20 mouse cellular contexts compared by ENCODE assay signal in the genomic region with DNA sequence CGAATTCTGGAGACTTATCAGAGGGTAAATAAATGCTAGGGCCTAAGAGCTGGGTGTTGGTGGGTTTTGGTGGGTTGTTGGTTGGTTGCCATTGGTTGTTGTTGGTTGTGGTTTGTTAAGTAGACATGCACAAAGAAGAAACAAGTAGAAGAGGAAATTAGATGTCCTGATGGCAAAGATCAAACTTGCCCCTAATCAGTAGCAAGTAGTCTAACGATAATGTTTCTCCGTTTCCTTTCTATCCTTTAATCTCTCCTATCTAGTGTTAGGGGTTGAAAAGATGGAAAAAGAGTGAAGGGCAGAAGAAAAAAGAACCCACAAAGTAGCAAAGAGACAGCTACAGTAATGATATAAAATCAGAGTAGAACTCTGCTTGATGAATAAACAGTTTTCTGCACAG. TPM values are rescaled to one million over a fixed set of nuclear protein-coding genes. Genes with fewer than 3 reads are reported as not detected.
"Had no signal": no experiment of that assay in that cellular context is flagged by ENCODE, and none has a peak within 500 bp of the region (broad histone marks: within the 10 kb centered on the region; RNA-seq: fewer than 3 reads in every experiment).

No protein-coding gene starts in this region.

- ATAC-seq: midbrain, embryonic 13.5 days; midbrain, embryonic 15.5 days had no signal

- H3K4me2 ChIP-seq: lung, embryonic 15.5 days; midbrain, embryonic 11.5 days; midbrain, embryonic 13.5 days; midbrain, embryonic 15.5 days; neural tube, embryonic 12.5 days had no signal

- DNase-seq: lung, adult 2 months; retina, postnatal 1 day; right cerebral cortex, adult 18-20 months; right cerebral cortex, postnatal 25 days; right cerebral cortex, postnatal 4 days; spleen, adult 18-20 months; thymus, adult 18-20 months; thymus, postnatal 14 days; thymus, postnatal 36 days had no signal

- H3K9ac ChIP-seq: lung, embryonic 15.5 days; midbrain, embryonic 13.5 days; midbrain, embryonic 15.5 days; neural tube, embryonic 12.5 days had no signal

- H3K27ac ChIP-seq: macrophage; midbrain, embryonic 13.5 days; midbrain, embryonic 15.5 days; neural tube, embryonic 12.5 days had no signal

- H3K4me1 ChIP-seq: midbrain, embryonic 13.5 days; midbrain, embryonic 15.5 days had no signal

- H3K27me3 ChIP-seq: lung, embryonic 15.5 days; megakaryocyte, embryonic 14.5 days; midbrain, embryonic 13.5 days; midbrain, embryonic 15.5 days; neural tube, embryonic 12.5 days had no signal

- H3K9me3 ChIP-seq: lung, embryonic 15.5 days; megakaryocyte, embryonic 14.5 days; midbrain, embryonic 13.5 days; midbrain, embryonic 15.5 days; neural tube, embryonic 12.5 days had no signal

- H3K36me3 ChIP-seq: lung, embryonic 15.5 days; midbrain, embryonic 13.5 days; midbrain, embryonic 15.5 days; neural tube, embryonic 12.5 days had no signal

- H3K4me3 ChIP-seq: lung, embryonic 15.5 days; midbrain, embryonic 13.5 days; midbrain, embryonic 15.5 days; neural tube, embryonic 12.5 days had no signal

RNA-seq across cellular contexts. Expression of gene Efcc1, which starts 14.0 kb away (rescaled TPM):
- total RNA-seq: monocyte, adult 5-6 weeks; neutrophil, adult 5-6 weeks had no signal
- polyA plus RNA-seq: macrophage had no signal

RNA-seq across cellular contexts. Expression of gene Gp9, which starts 33.2 kb away (rescaled TPM):
- total RNA-seq: midbrain, postnatal 0 days had no signal
- polyA plus RNA-seq: midbrain, postnatal 0 days; small intestine, adult 2 months had no signal
